Comparison of ENCODE assay signal across 8 mouse cellular contexts in the genomic region with DNA sequence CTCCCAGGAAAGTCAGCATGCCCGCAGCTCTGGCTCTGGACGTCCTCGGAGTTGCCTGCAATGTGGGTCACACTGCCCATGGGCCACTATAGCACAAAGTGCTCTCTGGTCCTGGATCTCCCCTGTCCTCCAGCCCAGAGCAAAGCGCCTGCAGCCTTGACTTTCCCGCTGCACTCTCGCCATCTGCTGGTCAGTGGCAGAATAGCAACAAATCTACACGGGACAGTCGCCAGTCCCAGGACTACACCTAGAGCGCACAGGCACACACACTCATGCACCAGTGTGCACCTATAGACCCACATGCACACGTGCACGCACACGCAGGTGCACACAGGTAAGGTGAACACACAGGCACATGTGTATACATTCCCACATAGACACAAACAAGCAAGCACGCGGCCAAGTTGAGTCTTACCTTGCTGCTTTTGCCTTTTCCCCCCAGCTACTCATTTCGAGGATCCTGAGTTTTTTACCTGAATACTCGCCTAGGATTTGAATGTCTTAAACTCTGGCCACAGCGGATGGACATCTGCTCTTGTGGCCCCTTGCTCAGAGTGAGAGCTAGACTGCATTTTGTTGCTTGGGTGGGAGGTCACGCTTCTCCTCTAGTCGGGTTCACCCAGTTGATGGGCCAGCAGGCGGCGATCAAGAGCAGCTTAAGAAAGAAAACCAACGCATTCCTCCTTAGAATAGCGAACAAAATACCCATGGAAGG. TPM values are rescaled to one million over a fixed set of nuclear protein-coding genes. Genes with fewer than 3 reads are reported as not detected.
A peak's percentile ranks its signal among the peaks of the same experiment; 100 is the strongest.
DNase-seq lines count a peak whose midpoint lies in the region; ATAC-seq and TF ChIP-seq lines count a peak whose summit lies in the region.

No protein-coding gene starts in this region.

- H3K4me1 ChIP-seq in embryonic facial prominence, embryonic 14.5 days (ENCODE audit: control insufficient read depth, insufficient read depth, low read length) = no peaks in the 10 kb centered on the region
- H3K4me1 ChIP-seq in heart, embryonic 11.5 days (ENCODE audit: control insufficient read depth, insufficient read depth, low read length) = no peaks in the 10 kb centered on the region
- H3K4me1 ChIP-seq in kidney, embryonic 14.5 days (ENCODE audit: control insufficient read depth, insufficient read depth, low read length) = no peaks in the 10 kb centered on the region
- H3K4me1 ChIP-seq in limb, embryonic 14.5 days (ENCODE audit: control insufficient read depth, insufficient read depth, low read length) = peaks cover 3% of the 10 kb centered on the region; the same call in 1 of the 2 replicates
- peaks cover 8% of the 10 kb centered on the region; the same call in 1 of the 2 replicates for H3K4me1 ChIP-seq in midbrain, embryonic 16.5 days (ENCODE audit: control insufficient read depth, insufficient read depth, low read length)

- H3K4me2 ChIP-seq in embryonic facial prominence, embryonic 14.5 days (ENCODE audit: low read depth, low read length) = peak overlapping the region; percentile 38
- peak overlapping the region; percentile 47 for H3K4me2 ChIP-seq in heart, embryonic 11.5 days
- 0 out of 2 replicates have a peak overlapping the region, but pooled peaks have one; percentile 1 for H3K4me2 ChIP-seq in kidney, embryonic 14.5 days (replicated peaks; ENCODE audit: low read depth, low read length)
- peak overlapping the region; percentile 39 for H3K4me2 ChIP-seq in limb, embryonic 14.5 days (replicated peaks; ENCODE audit: low read depth, low read length, severe bottlenecking)
- H3K4me2 ChIP-seq in midbrain, embryonic 16.5 days (ENCODE audit: low read length) = peak overlapping the region; percentile 54

- H3K9ac ChIP-seq in embryonic facial prominence, embryonic 14.5 days (ENCODE audit: low read depth, low read length) = no peak overlapping the region
- H3K9ac ChIP-seq in heart, embryonic 11.5 days (ENCODE audit: low read depth, low read length) = no peak overlapping the region
- no peak overlapping the region for H3K9ac ChIP-seq in kidney, embryonic 14.5 days (ENCODE audit: low read depth, low read length)
- no peak overlapping the region for H3K9ac ChIP-seq in limb, embryonic 14.5 days (ENCODE audit: low read depth, low read length, severe bottlenecking)
- H3K9ac ChIP-seq in midbrain, embryonic 16.5 days (ENCODE audit: low read depth, low read length) = no peak overlapping the region

- H3K9me3 ChIP-seq in embryonic facial prominence, embryonic 14.5 days (ENCODE audit: control insufficient read depth, low read length) = no peaks in the 10 kb centered on the region
- no peaks in the 10 kb centered on the region for H3K9me3 ChIP-seq in heart, embryonic 11.5 days (replicated peaks; ENCODE audit: control insufficient read depth, low read length)
- H3K9me3 ChIP-seq in kidney, embryonic 14.5 days (ENCODE audit: control insufficient read depth, low read length) = no peaks in the 10 kb centered on the region
- H3K9me3 ChIP-seq in limb, embryonic 14.5 days (ENCODE audit: control insufficient read depth, low read length) = no peaks in the 10 kb centered on the region
- H3K9me3 ChIP-seq in midbrain, embryonic 16.5 days (replicated peaks; ENCODE audit: control insufficient read depth, low read length, poor library complexity, severe bottlenecking) = no peaks in the 10 kb centered on the region

- 8% methylated on average over 22 of the region's 23 CpGs for WGBS in embryonic facial prominence, embryonic 14.5 days
- WGBS in heart, embryonic 11.5 days (ENCODE audit: insufficient replicate concordance) = 8% methylated on average over 23 of the region's 23 CpGs
- 8% methylated on average over 23 of the region's 23 CpGs for WGBS in kidney, embryonic 14.5 days
- 7% methylated on average over 23 of the region's 23 CpGs for WGBS in limb, embryonic 14.5 days
- WGBS in midbrain, embryonic 16.5 days = 9% methylated on average over 23 of the region's 23 CpGs

- H3K4me3 ChIP-seq in embryonic facial prominence, embryonic 14.5 days (ENCODE audit: low read depth, low read length) = no peak overlapping the region
- H3K4me3 ChIP-seq in heart, embryonic 11.5 days (ENCODE audit: low read depth, low read length) = no peak overlapping the region
- H3K4me3 ChIP-seq in kidney, embryonic 14.5 days (ENCODE audit: low read length) = no peak overlapping the region
- peak overlapping the region; percentile 11; the same call in 1 of the 2 replicates for H3K4me3 ChIP-seq in limb, embryonic 14.5 days (replicated peaks; ENCODE audit: low read length)
- peak overlapping the region; percentile 12; the same call in 1 of the 2 replicates for H3K4me3 ChIP-seq in midbrain, embryonic 16.5 days (ENCODE audit: low read depth, low read length)

- no peak overlapping the region for H3K27ac ChIP-seq in embryonic facial prominence, embryonic 14.5 days (replicated peaks; ENCODE audit: low read depth, low read length)
- H3K27ac ChIP-seq in heart, embryonic 11.5 days (ENCODE audit: low read depth, low read length) = no peak overlapping the region
- no peak overlapping the region for H3K27ac ChIP-seq in kidney, embryonic 14.5 days (ENCODE audit: low read depth, low read length)
- no peak overlapping the region for H3K27ac ChIP-seq in limb, embryonic 14.5 days (replicated peaks; ENCODE audit: low read depth, low read length)
- no peak overlapping the region for H3K27ac ChIP-seq in midbrain, embryonic 16.5 days (ENCODE audit: low read length)

- peak; percentile 61 for DNase-seq in 3134 (ENCODE audit: extremely low read depth, insufficient read length, low spot score)
- peak; percentile 56 to 62 for DNase-seq in adrenal gland, postnatal 4 days (ENCODE audit: low spot score in 2 of 2)
- peak; percentile 61 for DNase-seq in embryonic facial prominence, embryonic 14.5 days (ENCODE audit: low spot score)
- DNase-seq in limb, embryonic 14.5 days (ENCODE audit: low spot score) = peak; percentile 60
- peak; percentile 50 for DNase-seq in splenic B cell, adult 2 months (ENCODE audit: low read depth, low spot score)

- ATAC-seq in embryonic facial prominence, embryonic 14.5 days (ENCODE audit: low read depth) = peak; percentile 79
- no peak; the same call in 1 of the 2 replicates for ATAC-seq in heart, embryonic 11.5 days (replicated peaks; ENCODE audit: insufficient number of reproducible peaks, low FRiP score, low TSS enrichment)
- ATAC-seq in kidney, embryonic 14.5 days (ENCODE audit: low FRiP score, low TSS enrichment) = peak; percentile 88
- peak; percentile 77 for ATAC-seq in limb, embryonic 14.5 days (ENCODE audit: low FRiP score, low read depth)
- ATAC-seq in midbrain, embryonic 16.5 days = peak; percentile 74

- H3K36me3 ChIP-seq in embryonic facial prominence, embryonic 14.5 days (ENCODE audit: control insufficient read depth, insufficient read depth, low read length) = no peaks in the 10 kb centered on the region
- no peaks in the 10 kb centered on the region for H3K36me3 ChIP-seq in heart, embryonic 11.5 days (ENCODE audit: control insufficient read depth, insufficient read depth, low read length)
- H3K36me3 ChIP-seq in kidney, embryonic 14.5 days (ENCODE audit: control insufficient read depth, insufficient read depth, low read length) = no peaks in the 10 kb centered on the region
- H3K36me3 ChIP-seq in limb, embryonic 14.5 days (ENCODE audit: control insufficient read depth, insufficient read depth, low read length) = no peaks in the 10 kb centered on the region
- no peaks in the 10 kb centered on the region for H3K36me3 ChIP-seq in midbrain, embryonic 16.5 days (ENCODE audit: control insufficient read depth, insufficient read depth, low read length)
- no peaks in the 10 kb centered on the region for H3K36me3 ChIP-seq in splenic B cell, adult 2 months (ENCODE audit: control insufficient read depth, insufficient read depth, low read length, poor library complexity, severe bottlenecking)

- no peaks in the 10 kb centered on the region for H3K27me3 ChIP-seq in embryonic facial prominence, embryonic 14.5 days (replicated peaks; ENCODE audit: control insufficient read depth, insufficient read depth, low read length)
- 0 out of 2 replicates have a peak, but pooled peaks cover 8% of the 10 kb centered on the region for H3K27me3 ChIP-seq in heart, embryonic 11.5 days (ENCODE audit: control insufficient read depth, insufficient read depth, low read length)
- 0 out of 2 replicates have a peak, but pooled peaks cover 3% of the 10 kb centered on the region for H3K27me3 ChIP-seq in kidney, embryonic 14.5 days (ENCODE audit: control insufficient read depth, insufficient read depth, low read length)
- H3K27me3 ChIP-seq in limb, embryonic 14.5 days (ENCODE audit: control insufficient read depth, insufficient read depth, low read length) = no peaks in the 10 kb centered on the region
- H3K27me3 ChIP-seq in midbrain, embryonic 16.5 days (ENCODE audit: control insufficient read depth, insufficient read depth, low read depth, low read length) = no peaks in the 10 kb centered on the region
- no peaks in the 10 kb centered on the region for H3K27me3 ChIP-seq in splenic B cell, adult 2 months (ENCODE audit: control insufficient read depth, insufficient read depth, low read length, poor library complexity, severe bottlenecking)

- no peak for TF ChIP-seq POLR2A in limb, embryonic 14.5 days (IDR thresholded peaks at IDR 0.05; ENCODE audit: borderline replicate concordance, extremely low read depth, insufficient read depth, insufficient read length)

RNA-seq across cellular contexts. Expression of gene 4933402J07Rik, which starts 26.9 kb away (rescaled TPM):
- total RNA-seq in adrenal gland, postnatal 4 days (2021) = not detected
- polyA plus RNA-seq in embryonic facial prominence, embryonic 14.5 days (2014; fragmentation: Nextera tagmentation; extraction: Ambion mirVana) = not detected in 2 replicates
- polyA plus RNA-seq in heart, embryonic 11.5 days (2014; fragmentation: Nextera tagmentation; extraction: Ambion mirVana) = not detected in 2 replicates
- polyA plus RNA-seq in kidney, embryonic 14.5 days (2014; fragmentation: Nextera tagmentation; extraction: Ambion mirVana) = not detected in 2 replicates
- not detected in 2 replicates for polyA plus RNA-seq in limb, embryonic 14.5 days (2012; rRNA removed)
- polyA plus RNA-seq in limb, embryonic 14.5 days (2014; fragmentation: Nextera tagmentation; extraction: Ambion mirVana) = not detected in 2 replicates
- polyA plus RNA-seq in midbrain, embryonic 16.5 days (2015; fragmentation: Nextera tagmentation; extraction: Ambion mirVana) = not detected in 2 replicates

Comparison
In these comparisons a context has a peak if more than half of its experiments do, and no peak if none do; other contexts are left out.
1. H3K4me2 ChIP-seq: peak in every context shown above with its lines; median percentile 54 in midbrain, embryonic 16.5 days; 47 in heart, embryonic 11.5 days; 39 in limb, embryonic 14.5 days; 38 in embryonic facial prominence, embryonic 14.5 days; 1 in kidney, embryonic 14.5 days.
2. H3K4me3 ChIP-seq: peak in limb, embryonic 14.5 days (single experiment) and midbrain, embryonic 16.5 days (single experiment); none in embryonic facial prominence, embryonic 14.5 days (single experiment), heart, embryonic 11.5 days (single experiment) and kidney, embryonic 14.5 days (single experiment).
3. Peak in every context shown above with its lines, with median percentiles within 50 percentile points of each other: DNase-seq.